In genomic region chr12:110979808-110980207, GRCm38 (mm10) we compare ENCODE assay signal across 12 mouse cellular contexts. TPM values are rescaled to one million over a fixed set of nuclear protein-coding genes. Genes with fewer than 3 reads are reported as not detected.
A peak's percentile ranks its signal among the peaks of the same experiment; 100 is the strongest.
DNase-seq lines count a peak whose midpoint lies in the region; ATAC-seq and TF ChIP-seq lines count a peak whose summit lies in the region.
"Had no signal": no experiment of that assay in that cellular context is flagged by ENCODE, and none has a peak within 500 bp of the region (broad histone marks: within the 10 kb centered on the region; RNA-seq: fewer than 3 reads in every experiment).

No protein-coding gene starts in this region.

- no peaks in the 10 kb centered on the region for H3K9me3 ChIP-seq in liver, embryonic 11.5 days (ENCODE audit: control insufficient read depth, low read length)
- no peaks in the 10 kb centered on the region for H3K9me3 ChIP-seq in intestine, embryonic 16.5 days (ENCODE audit: control insufficient read depth, low read length)

- 75% methylated on average over 3 of the region's 3 CpGs for WGBS in heart, adult 2 months
- WGBS in liver, embryonic 11.5 days = 64% methylated on average over 3 of the region's 3 CpGs
- WGBS in intestine, embryonic 16.5 days = 57% methylated on average over 3 of the region's 3 CpGs
- 34% methylated on average over 3 of the region's 3 CpGs for WGBS in small intestine, adult 2 months

- intact Hi-C loops in heart, adult 2 months (cut with DNase I) = no loop called here

- no peaks in the 10 kb centered on the region for H3K27me3 ChIP-seq in heart, adult 2 months (ENCODE audit: control insufficient read depth, insufficient read depth, low read length)
- H3K27me3 ChIP-seq in liver, embryonic 11.5 days (replicated peaks; ENCODE audit: control insufficient read depth, insufficient read depth, low read length) = no peaks in the 10 kb centered on the region
- no peaks in the 10 kb centered on the region for H3K27me3 ChIP-seq in intestine, embryonic 16.5 days (replicated peaks; ENCODE audit: control insufficient read depth, insufficient read depth, low read length)
- no peaks in the 10 kb centered on the region for H3K27me3 ChIP-seq in small intestine, adult 2 months (ENCODE audit: control insufficient read depth, insufficient read depth, low read length)

- H3K4me2 ChIP-seq in liver, embryonic 11.5 days = peak overlapping the region; percentile 98
- peak overlapping the region; percentile 95 for H3K4me2 ChIP-seq in intestine, embryonic 16.5 days (ENCODE audit: low read depth, low read length)

- no peak; the same call in 1 of the 2 replicates for ATAC-seq in liver, embryonic 11.5 days (replicated peaks; ENCODE audit: low FRiP score)
- ATAC-seq in intestine, embryonic 16.5 days = peak; percentile 41

- H3K4me3 ChIP-seq in heart, adult 2 months = no peak overlapping the region
- H3K4me3 ChIP-seq in liver, embryonic 11.5 days (ENCODE audit: low read depth, low read length) = no peak overlapping the region
- no peak overlapping the region for H3K4me3 ChIP-seq in intestine, embryonic 16.5 days (ENCODE audit: low read length)
- no peak overlapping the region for H3K4me3 ChIP-seq in small intestine, adult 2 months (ENCODE audit: low read depth, low read length)
- H3K4me3 ChIP-seq in layer of hippocampus, adult 2 months = no peak overlapping the region

- peaks cover 1% of the 10 kb centered on the region for H3K4me1 ChIP-seq in heart, adult 2 months (ENCODE audit: control insufficient read depth, insufficient read depth, low read length)
- H3K4me1 ChIP-seq in liver, embryonic 11.5 days (replicated peaks; ENCODE audit: control insufficient read depth, insufficient read depth, low read length) = peaks cover 44% of the 10 kb centered on the region
- peaks cover 28% of the 10 kb centered on the region for H3K4me1 ChIP-seq in intestine, embryonic 16.5 days (ENCODE audit: control insufficient read depth, insufficient read depth, low read length)
- H3K4me1 ChIP-seq in small intestine, adult 2 months (ENCODE audit: control insufficient read depth, insufficient read depth, insufficient read length, low read length) = peaks cover 50% of the 10 kb centered on the region

- no peak overlapping the region for H3K9ac ChIP-seq in heart, adult 2 months (ENCODE audit: low read depth, low read length)
- H3K9ac ChIP-seq in liver, embryonic 11.5 days (ENCODE audit: low read depth, low read length) = peak overlapping the region; percentile 97
- peak overlapping the region; percentile 89; the same call in 1 of the 2 replicates for H3K9ac ChIP-seq in intestine, embryonic 16.5 days (ENCODE audit: low read depth, low read length)

- no peak for TF ChIP-seq EP300 in heart, adult 2 months (IDR thresholded peaks at IDR 0.05; ENCODE audit: insufficient read depth, low read depth, low read length)

- no peak for TF ChIP-seq POLR2A in heart, adult 2 months (IDR thresholded peaks at IDR 0.05; ENCODE audit: insufficient read depth, low read depth, low read length)
- no peak for TF ChIP-seq POLR2A in small intestine, adult 2 months (IDR thresholded peaks at IDR 0.05; ENCODE audit: low read depth, low read length)

- no peak for DNase-seq in heart, adult 2 months
- DNase-seq in heart, postnatal 4 days = no peak
- DNase-seq in liver, embryonic 11.5 days (ENCODE audit: low spot score) = no peak
- no peak for DNase-seq in liver
- no peak for DNase-seq in layer of hippocampus, adult 2 months (ENCODE audit: low spot score in 2 of 2)
- no peak for DNase-seq in c-Kit-positive CD71-positive TER-119-positive erythroid progenitor cells, embryonic 14.5 days (ENCODE audit: low spot score)
- DNase-seq: adrenal gland, postnatal 36 days; cerebellum, postnatal 14 days; gastrocnemius, postnatal 36 days; kidney, postnatal 10 days had no signal

- peaks cover 3% of the 10 kb centered on the region; the same call in 1 of the 2 replicates for H3K36me3 ChIP-seq in heart, adult 2 months (ENCODE audit: control insufficient read depth, insufficient read depth, low read length)
- H3K36me3 ChIP-seq in liver, embryonic 11.5 days (ENCODE audit: control insufficient read depth, insufficient read depth, low read length) = peaks cover 19% of the 10 kb centered on the region
- H3K36me3 ChIP-seq in intestine, embryonic 16.5 days (ENCODE audit: control insufficient read depth, insufficient read depth, low read length) = peaks cover 20% of the 10 kb centered on the region
- H3K36me3 ChIP-seq in small intestine, adult 2 months (ENCODE audit: control insufficient read depth, insufficient read depth, low read length) = peaks cover 25% of the 10 kb centered on the region

- H3K27ac ChIP-seq in heart, adult 2 months = peak overlapping the region; percentile 85; the same call in 1 of the 2 replicates
- peak overlapping the region; percentile 77 for H3K27ac ChIP-seq in liver, embryonic 11.5 days (ENCODE audit: low read depth, low read length)
- peak overlapping the region; percentile 88 for H3K27ac ChIP-seq in intestine, embryonic 16.5 days (ENCODE audit: low read length)
- peak overlapping the region; percentile 91 for H3K27ac ChIP-seq in small intestine, adult 2 months (ENCODE audit: insufficient read depth, low read depth, low read length)
- H3K27ac ChIP-seq in layer of hippocampus, adult 2 months = no peak overlapping the region

- H3K79me2 ChIP-seq in heart, adult 2 months (replicated peaks; ENCODE audit: control insufficient read depth, insufficient read depth, low read length) = peaks cover 5% of the 10 kb centered on the region; the same call in 1 of the 2 replicates

- TF ChIP-seq CTCF in heart, adult 2 months (IDR thresholded peaks at IDR 0.05) = no peak
- no peak for TF ChIP-seq CTCF in small intestine, adult 2 months (IDR thresholded peaks at IDR 0.05; ENCODE audit: extremely low read depth, insufficient read length, insufficient replicate concordance, low read depth, low read length)
- no peak for TF ChIP-seq CTCF in layer of hippocampus, adult 2 months (conservative IDR thresholded peaks at IDR 0.05)

RNA-seq across cellular contexts. Expression of gene Ankrd9, which starts 1.0 kb away (rescaled TPM):
- 10 to 100 TPM; 59.3 to 84.2 TPM for total RNA-seq in heart, adult 2 months (2021)
- 80.5 and 93.2 TPM in 2 replicates for polyA plus RNA-seq in heart, adult 2 months (2012; rRNA removed)
- total RNA-seq in heart, postnatal 4 days (2021) = 10 to 100 TPM; 22.4 to 28.0 TPM
- polyA plus RNA-seq in liver, embryonic 11.5 days (2014; fragmentation: Nextera tagmentation; extraction: Ambion mirVana) = 32.9 and 33.3 TPM in 2 replicates
- 32.2 and 33.6 TPM in 2 replicates for polyA plus RNA-seq in intestine, embryonic 16.5 days (2015; fragmentation: Nextera tagmentation; extraction: Ambion mirVana)
- polyA plus RNA-seq in small intestine, adult 2 months (2012; rRNA removed) = 174 and 206 TPM in 2 replicates
- 10 to 100 TPM; 10.8 to 14.1 TPM for total RNA-seq in layer of hippocampus, adult 2 months (2021)

RNA-seq across cellular contexts. Expression of gene Rcor1, which starts 59.3 kb away (rescaled TPM):
- total RNA-seq in heart, adult 2 months (2021) = 10 to 100 TPM; 13.9 to 14.8 TPM
- 5.9 and 9.9 TPM in 2 replicates for polyA plus RNA-seq in heart, adult 2 months (2012; rRNA removed)
- total RNA-seq in heart, postnatal 4 days (2021) = 10 to 100 TPM; 26.0 to 26.8 TPM
- 17.4 and 18.2 TPM in 2 replicates for polyA plus RNA-seq in liver, embryonic 11.5 days (2014; fragmentation: Nextera tagmentation; extraction: Ambion mirVana)
- 6.9 and 7.9 TPM in 2 replicates for polyA plus RNA-seq in intestine, embryonic 16.5 days (2015; fragmentation: Nextera tagmentation; extraction: Ambion mirVana)
- 4.6 and 6.5 TPM in 2 replicates for polyA plus RNA-seq in small intestine, adult 2 months (2012; rRNA removed)
- total RNA-seq in layer of hippocampus, adult 2 months (2021) = 10 to 100 TPM; 15.6 to 19.3 TPM
